Mouse (Mus musculus): Measurements from ENCODE around the gene Bloc1s4.

GRCm38 (mm10) chr5:36728403-36729085 is 19.9 kb downstream of the Bloc1s4 start:
- TF ChIP-seq USF1 (IDR thresholded peaks at IDR 0.05; ENCODE audit: low read depth) (no peak), CTCF (IDR thresholded peaks at IDR 0.05; ENCODE audit: control insufficient read depth, insufficient read depth, insufficient read length) (no peak), CEBPB (IDR thresholded peaks at IDR 0.05; ENCODE audit: low read depth) (no peak), MAX (IDR thresholded peaks at IDR 0.05) (no peak), MYOG (IDR thresholded peaks at IDR 0.05; ENCODE audit: control insufficient read depth, extremely low read depth, insufficient read length) (no peak), FOSL1 (IDR thresholded peaks at IDR 0.05; ENCODE audit: insufficient read depth, low read length, poor library complexity, severe bottlenecking) (no peak), MYOD1 (IDR thresholded peaks at IDR 0.05; ENCODE audit: control insufficient read depth, insufficient read length, low read depth) (no peak)
